Mouse (Mus musculus): ENCODE results near the gene Gm11037. TPM values are rescaled to one million over a fixed set of nuclear protein-coding genes. Genes with fewer than 3 reads are reported as not detected.

Gm11037 gene
- polyA plus RNA-seq, 1 experiment = not detected

DNA sequence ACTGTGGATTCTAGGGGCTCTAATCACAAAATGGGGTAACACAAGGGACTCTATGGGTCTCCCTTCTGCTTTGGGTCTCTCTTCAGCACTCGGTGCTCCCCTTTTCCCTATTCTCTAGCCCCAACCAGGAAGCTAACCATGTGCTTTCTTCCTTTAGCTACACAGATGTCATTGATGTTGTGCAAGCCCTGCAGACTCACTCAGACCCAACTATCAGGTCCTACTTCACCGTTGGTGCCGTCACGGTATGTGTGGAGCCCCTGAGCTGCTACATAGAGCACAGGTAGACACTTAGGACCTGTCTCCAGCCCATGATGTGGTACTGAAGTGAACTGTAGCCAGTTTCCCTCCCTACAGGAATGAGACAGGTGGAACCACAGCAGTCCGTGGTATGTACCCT is 27.3 kb upstream of the Gm11037 start:
- H3ac ChIP-seq (ENCODE audit: control insufficient read depth, insufficient read length) = no peak overlapping the region
- no peak overlapping the region for H3K4me2 ChIP-seq (ENCODE audit: low read depth)
- H3K27me3 ChIP-seq (ENCODE audit: control insufficient read depth, insufficient read depth, insufficient read length) = no peaks in the 10 kb centered on the region
- H3K36me3 ChIP-seq (ENCODE audit: control insufficient read depth, insufficient read depth) = no peaks in the 10 kb centered on the region
- TF ChIP-seq E2F4 (IDR thresholded peaks at IDR 0.05; ENCODE audit: insufficient read depth) = no peak
- TF ChIP-seq MAX (IDR thresholded peaks at IDR 0.05; ENCODE audit: low read depth) = no peak
- TF ChIP-seq REST (IDR thresholded peaks at IDR 0.05; ENCODE audit: insufficient read depth, insufficient read length) = no peak
- TF ChIP-seq CEBPB (IDR thresholded peaks at IDR 0.05; ENCODE audit: insufficient read depth, poor library complexity, severe bottlenecking) = no peak
- TF ChIP-seq SRF (IDR thresholded peaks at IDR 0.05; ENCODE audit: control insufficient read depth, insufficient read length, low read depth) = no peak
- TF ChIP-seq MYOD1 (IDR thresholded peaks at IDR 0.05; ENCODE audit: control insufficient read depth in 1 of 3, insufficient read length in 2 of 3, low read depth in 2 of 3) = no peak
- TF ChIP-seq POLR2A (IDR thresholded peaks at IDR 0.05; ENCODE audit: insufficient read length, low read depth) = no peak
- no peak for TF ChIP-seq POLR2AphosphoS2 (IDR thresholded peaks at IDR 0.05; ENCODE audit: insufficient read length, low read depth)
- no peak for TF ChIP-seq TCF3 (IDR thresholded peaks at IDR 0.05; ENCODE audit: insufficient read length, low read depth)
- no peak for TF ChIP-seq MYOG (IDR thresholded peaks at IDR 0.05; ENCODE audit: control insufficient read depth in 1 of 3, insufficient read depth in 1 of 3, insufficient read length in 2 of 3, low read depth in 2 of 3)
- no peak for TF ChIP-seq USF1 (IDR thresholded peaks at IDR 0.05; ENCODE audit: low read depth)
- H3K4me3 ChIP-seq = no peak overlapping the region
- no peaks in the 10 kb centered on the region for H3K79me2 ChIP-seq (ENCODE audit: control insufficient read depth, insufficient read depth)

DNA sequence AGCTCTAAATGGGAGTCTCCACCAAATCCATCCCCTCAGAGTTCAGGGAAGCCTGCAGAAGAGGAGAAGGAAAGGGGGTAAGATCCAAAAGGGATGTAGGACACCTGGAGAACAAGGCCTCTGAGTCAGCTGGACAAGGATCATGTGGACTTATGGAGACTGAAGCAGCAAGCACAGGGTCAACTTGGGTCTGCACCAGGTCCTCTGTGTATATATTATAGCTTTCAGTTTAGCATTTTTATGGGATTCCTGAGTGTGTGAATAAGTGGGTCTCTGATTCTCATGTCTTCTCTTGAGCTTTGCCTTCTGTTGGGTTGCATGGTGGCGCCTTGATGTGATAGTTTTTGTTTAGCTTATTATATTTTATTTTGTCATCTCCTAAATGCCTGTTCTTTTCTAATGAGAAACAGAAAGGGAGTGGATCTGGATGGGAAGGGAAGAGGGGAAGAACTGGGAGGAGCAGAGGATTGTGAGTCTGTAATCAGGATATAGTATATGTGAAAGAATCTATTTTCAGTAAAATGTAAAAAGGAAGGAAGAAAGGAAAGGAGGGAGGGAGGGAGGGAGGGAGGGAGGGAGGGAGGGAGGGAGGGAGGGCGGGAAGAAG is 14.2 kb upstream of the Gm11037 start:
- no peak overlapping the region for H3K4me2 ChIP-seq (ENCODE audit: low read depth)
- H3ac ChIP-seq (ENCODE audit: control insufficient read depth, insufficient read length) = no peak overlapping the region
- no peaks in the 10 kb centered on the region for H3K36me3 ChIP-seq (ENCODE audit: control insufficient read depth, insufficient read depth)
- no peaks in the 10 kb centered on the region for H3K27me3 ChIP-seq (ENCODE audit: control insufficient read depth, insufficient read depth, insufficient read length)
- H3K79me2 ChIP-seq (ENCODE audit: control insufficient read depth, insufficient read depth) = no peaks in the 10 kb centered on the region
- TF ChIP-seq TCF12 (IDR thresholded peaks at IDR 0.05; ENCODE audit: insufficient read depth, poor library complexity, severe bottlenecking) (no peak), MYOG (IDR thresholded peaks at IDR 0.05; ENCODE audit: control insufficient read depth in 1 of 3, insufficient read depth in 1 of 3, insufficient read length in 2 of 3, low read depth in 2 of 3) (no peak), POLR2AphosphoS2 (IDR thresholded peaks at IDR 0.05; ENCODE audit: insufficient read length, low read depth) (no peak)
- H3K4me3 ChIP-seq = no peak overlapping the region

- Histone ChIP-seq H3K36me3 (ENCODE audit: control insufficient read depth, insufficient read depth) (no peaks in the 10 kb centered on the region), H3K27me3 (ENCODE audit: control insufficient read depth, insufficient read depth, insufficient read length) (no peaks in the 10 kb centered on the region)
Observed at GRCm38 (mm10) chr2:131124166-131124565, 9.1 kb upstream of the Gm11037 start.

GRCm38 (mm10) chr2:131125157-131125963 is 7.9 kb upstream of the Gm11037 start:
- Histone ChIP-seq H3K4me2 (ENCODE audit: low read depth) (no peak overlapping the region), H3K27me3 (ENCODE audit: control insufficient read depth, insufficient read depth, insufficient read length) (no peaks in the 10 kb centered on the region), H3K79me2 (ENCODE audit: control insufficient read depth, insufficient read depth) (no peaks in the 10 kb centered on the region), H3ac (ENCODE audit: control insufficient read depth, insufficient read length) (no peak overlapping the region), H3K4me3 (no peak overlapping the region), H3K36me3 (ENCODE audit: control insufficient read depth, insufficient read depth) (no peaks in the 10 kb centered on the region)
- TF ChIP-seq TCF3 (IDR thresholded peaks at IDR 0.05; ENCODE audit: insufficient read length, low read depth) = no peak
- no peak for TF ChIP-seq REST (IDR thresholded peaks at IDR 0.05; ENCODE audit: insufficient read depth, insufficient read length)

More at GRCm38 (mm10) chr2:131124166-131124565, 9.1 kb upstream of the Gm11037 start:
- H3K4me2 ChIP-seq (ENCODE audit: low read depth) = peak overlapping the region; percentile 50
- no peak overlapping the region for H3K4me3 ChIP-seq
- H3K79me2 ChIP-seq (ENCODE audit: control insufficient read depth, insufficient read depth) = no peaks in the 10 kb centered on the region
- no peak overlapping the region for H3ac ChIP-seq (ENCODE audit: control insufficient read depth, insufficient read length)
- TF ChIP-seq MYOD1 (IDR thresholded peaks at IDR 0.05; ENCODE audit: control insufficient read depth in 1 of 3, insufficient read length in 2 of 3, low read depth in 2 of 3) (peak in 1 of 3 experiments; percentile 54), POLR2A (IDR thresholded peaks at IDR 0.05; ENCODE audit: insufficient read length, low read depth) (no peak)

GRCm38 (mm10) chr2:131125964-131126815 is 7.1 kb upstream of the Gm11037 start:
- TF ChIP-seq CEBPB (IDR thresholded peaks at IDR 0.05; ENCODE audit: insufficient read depth, poor library complexity, severe bottlenecking) = no peak
- no peak for TF ChIP-seq REST (IDR thresholded peaks at IDR 0.05; ENCODE audit: insufficient read depth, insufficient read length)
- TF ChIP-seq TCF12 (IDR thresholded peaks at IDR 0.05; ENCODE audit: insufficient read depth, poor library complexity, severe bottlenecking) = no peak
- no peak for TF ChIP-seq MAX (IDR thresholded peaks at IDR 0.05; ENCODE audit: low read depth)
- no peak for TF ChIP-seq USF1 (IDR thresholded peaks at IDR 0.05; ENCODE audit: low read depth)
- TF ChIP-seq POLR2A (IDR thresholded peaks at IDR 0.05; ENCODE audit: insufficient read length, low read depth) = no peak
- no peak for TF ChIP-seq MYOD1 (IDR thresholded peaks at IDR 0.05; ENCODE audit: control insufficient read depth in 1 of 3, insufficient read length in 2 of 3, low read depth in 2 of 3)
- no peak for TF ChIP-seq SRF (IDR thresholded peaks at IDR 0.05; ENCODE audit: control insufficient read depth, insufficient read length, low read depth)
- TF ChIP-seq E2F4 (IDR thresholded peaks at IDR 0.05; ENCODE audit: insufficient read depth) = no peak
- no peak for TF ChIP-seq TCF3 (IDR thresholded peaks at IDR 0.05; ENCODE audit: insufficient read length, low read depth)
- no peak for TF ChIP-seq POLR2AphosphoS2 (IDR thresholded peaks at IDR 0.05; ENCODE audit: insufficient read length, low read depth)
- TF ChIP-seq MYOG (IDR thresholded peaks at IDR 0.05; ENCODE audit: control insufficient read depth in 1 of 3, insufficient read depth in 1 of 3, insufficient read length in 2 of 3, low read depth in 2 of 3) = no peak
- Histone ChIP-seq H3K27me3 (ENCODE audit: control insufficient read depth, insufficient read depth, insufficient read length) (no peaks in the 10 kb centered on the region), H3K36me3 (ENCODE audit: control insufficient read depth, insufficient read depth) (no peaks in the 10 kb centered on the region), H3K4me3 (no peak overlapping the region), H3K4me2 (ENCODE audit: low read depth) (no peak overlapping the region), H3K79me2 (ENCODE audit: control insufficient read depth, insufficient read depth) (no peaks in the 10 kb centered on the region), H3ac (ENCODE audit: control insufficient read depth, insufficient read length) (no peak overlapping the region)
